10 mouse cellular contexts compared by ENCODE assay signal in genomic region chr13:110690501-110691255, GRCm38 (mm10).
DNase-seq lines count a peak whose midpoint lies in the region; ATAC-seq and TF ChIP-seq lines count a peak whose summit lies in the region.
"Had no signal": no experiment of that assay in that cellular context is flagged by ENCODE, and none has a peak within 500 bp of the region (broad histone marks: within the 10 kb centered on the region; RNA-seq: fewer than 3 reads in every experiment).

No protein-coding gene starts in this region.

- no peak for ATAC-seq in heart, embryonic 13.5 days (ENCODE audit: extremely low read depth, insufficient number of reproducible peaks, low FRiP score, low TSS enrichment)
- ATAC-seq in lung, postnatal 0 days, result peak; percentile 43; the same call in 1 of the 2 replicates
- ATAC-seq in CD4-positive, CD25-positive, alpha-beta regulatory T cell, adult 4 months, result no peak
- ATAC-seq: inflammation-experienced regulatory T-cells, adult 6 months had no signal

- TF ChIP-seq EP300 in lung, postnatal 0 days (IDR thresholded peaks at IDR 0.05), result no peak

- H3K4me3 ChIP-seq in layer of hippocampus, adult 2 months, result no peak overlapping the region
- no peak overlapping the region for H3K4me3 ChIP-seq in heart, embryonic 13.5 days
- H3K4me3 ChIP-seq in lung, postnatal 0 days (ENCODE audit: low read depth, low read length), result no peak overlapping the region
- H3K4me3 ChIP-seq: neural tube, embryonic 12.5 days had no signal

- H3K4me2 ChIP-seq in heart, embryonic 13.5 days, result peak overlapping the region; percentile 24
- no peak overlapping the region for H3K4me2 ChIP-seq in lung, postnatal 0 days (replicated peaks; ENCODE audit: low read depth, low read length)
- H3K4me2 ChIP-seq: neural tube, embryonic 12.5 days had no signal

- peaks cover 46% of the 10 kb centered on the region for H3K4me1 ChIP-seq in heart, embryonic 13.5 days
- H3K4me1 ChIP-seq in lung, postnatal 0 days (ENCODE audit: insufficient read depth, low read depth, low read length), result no peaks in the 10 kb centered on the region; the same call in 1 of the 2 replicates
- H3K4me1 ChIP-seq: neural tube, embryonic 12.5 days had no signal

- TF ChIP-seq POLR2A in brain, embryonic 14.5 days (IDR thresholded peaks at IDR 0.05; ENCODE audit: borderline replicate concordance, extremely low read depth, insufficient read depth, insufficient read length, poor library complexity, severe bottlenecking), result no peak

- H3K27ac ChIP-seq in layer of hippocampus, adult 2 months, result no peak overlapping the region
- peak overlapping the region; percentile 57 for H3K27ac ChIP-seq in heart, embryonic 13.5 days (replicated peaks)
- peak overlapping the region; percentile 27 for H3K27ac ChIP-seq in lung, postnatal 0 days (ENCODE audit: low read length)
- H3K27ac ChIP-seq: neural tube, embryonic 12.5 days had no signal

- 28% methylated on average over 10 of the region's 10 CpGs for WGBS in heart, embryonic 13.5 days
- WGBS in lung, postnatal 0 days, result 22% methylated on average over 10 of the region's 10 CpGs

- DNase-seq in layer of hippocampus, postnatal 14 days (ENCODE audit: low spot score in 2 of 2), result peak; percentile 13 to 61
- DNase-seq in layer of hippocampus, adult 2 months (ENCODE audit: low spot score in 2 of 2), result no peak
- DNase-seq in brain, embryonic 14.5 days (ENCODE audit: low read depth), result peak; percentile 91
- DNase-seq in lung, postnatal 0 days (ENCODE audit: low spot score), result peak; percentile 48
- no peak for DNase-seq in right cerebral cortex, postnatal 36 days (ENCODE audit: low spot score in 2 of 2)
- no peak for DNase-seq in thymus, postnatal 4 days

- no peak overlapping the region for H3K9ac ChIP-seq in heart, embryonic 13.5 days
- H3K9ac ChIP-seq in lung, postnatal 0 days (replicated peaks; ENCODE audit: low read depth), result no peak overlapping the region
- H3K9ac ChIP-seq: neural tube, embryonic 12.5 days had no signal

- no peaks in the 10 kb centered on the region for H3K9me3 ChIP-seq in heart, embryonic 13.5 days
- H3K9me3 ChIP-seq in lung, postnatal 0 days (ENCODE audit: low read length), result no peaks in the 10 kb centered on the region
- H3K9me3 ChIP-seq: neural tube, embryonic 12.5 days had no signal

- no peaks in the 10 kb centered on the region for H3K27me3 ChIP-seq in heart, embryonic 13.5 days (replicated peaks)
- no peaks in the 10 kb centered on the region for H3K27me3 ChIP-seq in lung, postnatal 0 days (replicated peaks; ENCODE audit: insufficient read depth, low read length)
- H3K27me3 ChIP-seq: neural tube, embryonic 12.5 days had no signal

- no peak for TF ChIP-seq CTCF in layer of hippocampus, adult 2 months (conservative IDR thresholded peaks at IDR 0.05)
- no peak for TF ChIP-seq CTCF in brain, embryonic 14.5 days (IDR thresholded peaks at IDR 0.05; ENCODE audit: borderline replicate concordance, extremely low read depth, insufficient read depth, insufficient read length)
- TF ChIP-seq CTCF in lung, postnatal 0 days (IDR thresholded peaks at IDR 0.05), result no peak

- H3K36me3 ChIP-seq in heart, embryonic 13.5 days, result no peaks in the 10 kb centered on the region
- no peaks in the 10 kb centered on the region for H3K36me3 ChIP-seq in lung, postnatal 0 days (ENCODE audit: insufficient read depth, low read length)
- H3K36me3 ChIP-seq: neural tube, embryonic 12.5 days had no signal

Comparison
In these comparisons a context has a peak if more than half of its experiments do, and no peak if none do; other contexts are left out.
1. DNase-seq: peak in layer of hippocampus, postnatal 14 days (2 of 2), brain, embryonic 14.5 days (single experiment) and lung, postnatal 0 days (single experiment); none in layer of hippocampus, adult 2 months (0 of 2), right cerebral cortex, postnatal 36 days (0 of 2) and thymus, postnatal 4 days (single experiment).